Mouse (Mus musculus) embryonic fibroblast, embryonic 13.5 days (primary cell): Measurements from ENCODE around the gene Gtf2f1.

Source experiments
- CTCF ChIP-seq: IDR thresholded peaks from 2 replicates; pipeline ENCODE4 v1.5.1; 2011; ENCODE audit warnings: mild to moderate bottlenecking, control low read depth, low read length, moderate library complexity, borderline replicate concordance; ENCODE audit not compliant: insufficient read depth
- POLR2A ChIP-seq: IDR thresholded peaks from 2 replicates; pipeline ENCODE4 v1.6.1; 2011; ENCODE audit warnings: low read depth, mild to moderate bottlenecking, control low read depth, low read length, moderate library complexity

DNA sequence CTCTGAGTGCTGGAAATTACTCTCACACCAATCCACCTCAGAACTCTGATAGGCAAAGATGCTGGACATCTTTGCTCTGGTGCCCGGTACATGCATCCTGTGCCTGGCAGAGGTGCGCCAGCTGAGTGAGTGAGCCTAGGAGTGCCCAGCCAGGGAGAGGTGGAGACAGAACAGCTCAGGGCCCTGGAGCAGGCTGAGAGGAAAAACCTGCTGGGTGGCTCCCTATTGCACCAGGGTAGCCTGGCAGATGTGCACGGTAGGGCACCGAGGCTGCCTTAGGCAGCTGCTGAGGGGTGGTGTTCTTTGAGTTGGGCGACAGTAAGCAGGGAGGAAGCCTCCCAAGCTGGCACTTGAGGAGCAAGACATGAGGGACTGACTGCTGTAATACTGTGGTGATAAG, 29.1 kb downstream of the Gtf2f1 start, which contains the start of gene Acer1:
- TF ChIP-seq CTCF (no peak), POLR2A (no peak)
